Mouse (Mus musculus) MN1 (cell line): ENCODE measurements around the gene Slc9a3r1.

Source experiments
- DNase-seq: peaks from one replicate; pipeline ENCODE4 v3.0.0-alpha.2; 2016; ENCODE audit warnings: low spot score

Gene Slc9a3r1

DNA sequence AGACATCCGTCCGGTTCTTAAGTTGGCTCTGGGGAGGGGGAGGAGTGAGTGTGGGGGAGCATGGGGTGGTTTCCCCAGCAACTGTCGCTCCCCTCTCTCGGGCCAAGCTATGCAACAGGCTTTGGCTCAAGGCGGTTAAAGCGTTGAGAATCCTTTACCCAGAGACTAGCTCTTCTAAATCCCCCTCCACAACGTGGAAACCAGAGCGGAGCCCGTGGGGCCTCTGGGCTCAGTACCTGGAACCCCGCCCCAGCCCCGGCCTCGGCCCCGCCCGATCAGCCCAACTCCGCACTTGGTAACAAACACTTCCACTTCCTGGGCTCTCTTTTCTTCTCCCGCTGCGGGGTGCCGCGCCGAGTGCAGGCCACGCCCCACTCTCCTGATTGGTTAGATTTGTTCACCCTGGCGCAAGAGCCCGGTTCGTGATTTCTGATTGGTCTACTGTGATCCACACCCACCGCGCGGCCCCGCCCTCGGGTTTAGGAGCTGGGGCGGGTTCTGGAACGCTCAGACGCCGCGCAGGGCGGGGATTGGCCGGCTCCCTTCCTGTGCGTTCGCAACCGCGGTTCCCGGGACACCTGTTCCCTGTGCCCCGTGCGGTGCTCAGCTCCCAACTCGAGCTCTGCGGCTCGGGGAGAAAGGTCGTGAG lies at the start of gene Slc9a3r1:
TSS of gene Slc9a3r1 (plus strand) at position 510 of the 649 bp plus-strand sequence.
- peak; percentile 97 for DNase-seq

DNA sequence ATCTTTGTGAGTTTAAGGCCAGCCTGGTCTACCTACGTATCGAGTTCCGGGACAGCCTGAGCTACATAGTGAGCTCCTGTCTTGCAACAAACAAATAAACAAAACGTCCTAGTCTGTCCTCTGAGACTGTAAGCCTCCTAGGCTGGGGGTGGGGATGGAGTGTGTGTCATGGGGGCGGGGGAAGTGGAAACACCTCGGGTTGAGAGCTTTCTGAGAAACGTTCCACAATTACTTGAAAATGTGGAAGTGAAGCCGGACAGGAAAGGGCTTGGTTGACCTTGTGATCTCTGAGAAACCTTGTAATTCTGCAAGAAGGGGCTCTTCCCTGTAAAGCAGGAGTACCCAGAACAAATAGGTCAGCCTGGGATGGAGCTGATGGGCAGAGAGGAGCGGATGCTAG lies 43.7 kb upstream of the Slc9a3r1 start:
- no peak for DNase-seq

DNA sequence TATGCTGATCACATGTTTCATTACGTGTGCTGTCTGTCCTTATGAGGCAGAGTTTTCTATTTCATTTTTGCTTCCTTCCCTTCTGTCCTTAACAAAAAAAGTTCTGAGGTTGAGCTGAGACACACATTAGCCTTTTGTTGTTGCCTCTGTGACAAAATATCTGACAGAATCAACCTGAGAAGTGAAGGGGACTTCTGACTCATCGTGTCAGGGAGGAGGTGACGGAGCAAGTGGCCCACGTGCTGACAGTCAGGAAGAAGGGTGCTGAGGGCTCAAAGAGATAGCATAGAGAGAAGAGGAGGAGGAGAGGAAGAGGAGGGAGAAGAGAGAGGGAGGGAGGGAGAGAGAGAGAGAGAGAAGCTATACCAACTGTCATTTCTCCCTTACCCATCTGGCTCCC lies 34.7 kb upstream of the Slc9a3r1 start:
- no peak for DNase-seq

DNA sequence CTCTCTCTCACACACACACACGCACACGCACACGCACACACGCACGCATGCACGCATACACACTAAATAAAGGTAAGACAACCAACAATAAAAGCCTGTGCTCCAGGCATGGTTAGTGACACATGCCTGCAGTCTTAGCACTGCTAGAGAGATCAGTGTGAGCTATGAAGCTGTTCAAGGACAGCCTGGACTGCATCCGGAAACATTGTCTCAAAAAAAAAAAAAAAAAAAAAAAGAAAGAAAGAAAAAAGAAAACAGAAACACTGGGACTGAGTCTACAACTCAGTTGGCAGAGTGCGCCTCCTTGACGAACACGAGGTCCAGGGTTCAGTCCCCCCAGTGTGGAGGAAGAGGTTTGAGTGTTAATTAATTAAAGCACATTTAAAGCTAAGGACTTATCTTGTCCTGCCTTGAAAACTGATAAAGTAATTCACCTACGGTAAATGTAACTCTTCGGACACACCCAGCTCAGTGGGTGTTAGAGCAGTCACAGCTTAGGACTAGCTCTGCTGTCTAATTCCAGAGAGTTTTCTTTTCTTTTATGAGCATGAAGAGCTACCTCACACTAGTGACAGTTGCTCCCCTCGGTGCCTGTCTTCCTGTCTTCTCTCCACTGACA lies 33.5 kb upstream of the Slc9a3r1 start:
- no peak for DNase-seq

GRCm38 (mm10) chr11:115131768-115132381 lies 31.3 kb upstream of the Slc9a3r1 start:
- no peak for DNase-seq

DNA sequence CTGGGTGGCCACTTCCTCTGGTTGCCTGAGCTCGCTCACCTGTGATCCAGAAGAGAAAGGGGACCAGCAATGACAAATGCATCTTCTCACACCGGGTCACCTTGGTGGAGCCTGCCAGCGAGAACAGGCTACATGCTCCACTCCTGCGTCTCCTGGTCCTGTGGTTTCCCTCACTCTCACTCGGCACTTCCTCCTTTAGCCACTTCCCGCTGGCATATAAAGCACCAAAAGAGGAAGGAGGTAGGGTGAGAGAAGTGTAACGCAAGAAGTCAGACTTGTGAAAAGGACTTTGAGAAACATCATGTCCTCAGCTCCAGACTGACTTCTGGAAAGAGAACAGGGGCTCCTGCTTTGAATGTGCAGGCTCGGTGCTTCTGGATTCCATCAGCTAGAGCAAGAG lies 29.3 kb upstream of the Slc9a3r1 start, which contains the start of gene Cd300lf:
TSS of gene Cd300lf (minus strand) at position 193 of the 400 bp plus-strand sequence.
- no peak for DNase-seq

- no peak for DNase-seq
Observed at GRCm38 (mm10) chr11:115138597-115139262, 24.4 kb upstream of the Slc9a3r1 start.

GRCm38 (mm10) chr11:115141970-115142369 lies 21.2 kb upstream of the Slc9a3r1 start:
- DNase-seq: no peak

- no peak for DNase-seq
Observed at GRCm38 (mm10) chr11:115147813-115148212, 15.3 kb upstream of the Slc9a3r1 start.

- DNase-seq: no peak
Observed at GRCm38 (mm10) chr11:115150741-115151254, 12.3 kb upstream of the Slc9a3r1 start.

GRCm38 (mm10) chr11:115151755-115152429 lies 11.2 kb upstream of the Slc9a3r1 start:
- DNase-seq: peak; percentile 81

GRCm38 (mm10) chr11:115153088-115153487 lies 10.1 kb upstream of the Slc9a3r1 start:
- no peak for DNase-seq

GRCm38 (mm10) chr11:115153699-115154292 lies 9.3 kb upstream of the Slc9a3r1 start:
- peak; percentile 74 for DNase-seq

GRCm38 (mm10) chr11:115155053-115155634 lies 8.0 kb upstream of the Slc9a3r1 start:
- DNase-seq: no peak

DNA sequence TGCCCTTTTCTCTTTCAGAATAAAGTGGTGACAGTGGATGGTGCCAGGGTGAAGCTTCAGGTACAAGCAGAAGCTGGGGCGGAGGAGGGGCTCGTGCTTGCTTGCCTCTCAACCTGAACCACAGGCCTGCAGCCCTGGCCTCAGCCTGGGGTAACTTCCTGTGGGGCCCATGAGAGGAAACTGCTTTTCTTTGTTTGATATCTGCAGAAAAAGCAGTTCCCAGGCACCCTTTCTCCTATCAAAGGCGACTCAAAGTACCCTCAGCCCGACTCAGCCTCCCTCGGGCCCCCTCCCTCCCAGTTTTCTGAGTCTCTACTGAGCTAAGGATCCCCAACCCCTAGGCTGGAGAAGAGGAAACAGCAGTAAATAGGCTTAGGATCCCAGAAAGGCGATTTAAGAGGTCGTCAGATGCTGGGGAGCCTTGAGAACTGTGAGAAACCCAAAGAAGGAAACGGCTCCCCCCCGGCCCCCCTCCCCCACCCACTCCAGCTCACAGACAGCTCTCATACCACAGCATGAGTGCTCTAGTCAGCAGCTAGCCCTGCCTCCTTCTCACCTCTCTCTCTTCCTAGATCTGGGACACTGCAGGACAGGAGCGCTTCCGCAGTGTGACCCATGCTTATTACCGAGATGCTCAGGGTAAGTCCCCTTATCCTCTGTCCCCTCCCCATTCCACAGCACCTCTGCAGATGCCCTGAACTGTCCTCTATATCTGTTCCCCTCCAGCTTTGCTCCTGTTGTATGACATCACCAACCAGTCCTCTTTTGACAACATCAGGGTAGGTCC lies 5.0 kb upstream of the Slc9a3r1 start:
- DNase-seq: no peak

DNA sequence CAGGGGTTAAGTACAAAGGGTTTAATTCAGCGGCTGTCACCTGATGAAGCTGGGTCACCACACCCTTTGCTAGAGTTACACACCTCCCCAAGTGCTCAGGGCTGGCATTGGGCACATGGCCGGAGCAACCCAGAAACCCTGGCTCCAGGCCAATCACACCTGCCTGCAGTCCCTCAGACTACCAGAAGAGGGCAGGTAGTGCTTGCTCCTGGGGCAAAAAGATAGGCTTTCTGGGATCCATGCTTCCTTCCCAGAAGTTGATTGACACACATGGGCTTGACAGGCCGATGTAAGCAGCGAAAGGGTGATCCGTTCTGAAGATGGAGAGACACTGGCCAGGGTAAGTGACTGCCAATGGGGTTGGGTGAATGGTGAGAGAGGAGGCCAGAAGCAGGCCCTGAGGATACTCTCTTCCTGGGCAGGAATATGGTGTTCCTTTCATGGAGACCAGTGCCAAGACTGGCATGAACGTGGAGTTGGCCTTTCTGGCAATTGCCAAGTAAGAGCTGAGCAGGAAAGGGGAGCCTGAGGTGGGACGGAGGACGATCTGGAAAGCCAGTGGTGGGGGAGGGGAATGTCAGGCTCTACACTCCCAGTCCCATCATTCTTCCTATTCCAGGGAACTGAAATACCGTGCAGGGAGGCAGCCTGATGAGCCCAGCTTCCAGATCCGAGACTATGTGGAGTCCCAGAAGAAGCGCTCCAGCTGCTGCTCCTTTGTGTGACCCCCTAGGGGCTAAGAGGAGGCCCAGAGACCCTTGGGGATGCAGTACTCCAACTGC lies 2.9 kb upstream of the Slc9a3r1 start:
- DNase-seq: peak; percentile 73

DNA sequence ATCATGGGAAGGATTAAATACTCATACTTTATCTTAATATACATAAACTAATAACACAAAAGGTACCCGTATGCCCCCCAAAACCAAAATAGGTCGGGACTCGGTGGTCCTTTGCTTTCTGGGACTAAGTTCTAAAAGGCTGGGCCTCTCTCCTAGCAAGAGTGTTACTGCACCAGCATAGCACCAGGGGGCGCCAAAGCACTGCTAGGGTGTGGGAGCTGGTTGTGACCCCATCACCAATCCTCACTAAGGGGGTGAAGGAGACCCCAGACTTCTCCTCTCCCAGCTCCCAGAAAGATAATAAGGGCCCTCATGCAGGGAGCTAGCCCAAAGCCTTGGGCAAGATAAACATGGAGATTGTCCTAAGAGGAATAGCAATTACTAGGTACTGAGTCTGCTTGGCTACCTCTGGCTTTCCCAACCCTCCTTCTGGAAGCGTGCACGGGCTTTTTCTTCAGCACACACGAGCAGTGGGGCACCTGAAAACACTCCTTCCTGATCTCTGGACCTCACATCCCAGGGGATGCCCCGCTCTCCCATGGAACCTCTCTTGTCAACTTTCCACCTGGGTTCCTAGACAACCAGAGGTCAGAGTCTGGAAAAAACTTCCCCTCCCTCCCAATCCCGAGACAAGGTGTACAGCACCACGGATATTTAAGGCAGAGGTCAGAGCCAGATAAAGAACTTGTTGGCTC lies 2.1 kb upstream of the Slc9a3r1 start:
- peak; percentile 67 for DNase-seq

DNA sequence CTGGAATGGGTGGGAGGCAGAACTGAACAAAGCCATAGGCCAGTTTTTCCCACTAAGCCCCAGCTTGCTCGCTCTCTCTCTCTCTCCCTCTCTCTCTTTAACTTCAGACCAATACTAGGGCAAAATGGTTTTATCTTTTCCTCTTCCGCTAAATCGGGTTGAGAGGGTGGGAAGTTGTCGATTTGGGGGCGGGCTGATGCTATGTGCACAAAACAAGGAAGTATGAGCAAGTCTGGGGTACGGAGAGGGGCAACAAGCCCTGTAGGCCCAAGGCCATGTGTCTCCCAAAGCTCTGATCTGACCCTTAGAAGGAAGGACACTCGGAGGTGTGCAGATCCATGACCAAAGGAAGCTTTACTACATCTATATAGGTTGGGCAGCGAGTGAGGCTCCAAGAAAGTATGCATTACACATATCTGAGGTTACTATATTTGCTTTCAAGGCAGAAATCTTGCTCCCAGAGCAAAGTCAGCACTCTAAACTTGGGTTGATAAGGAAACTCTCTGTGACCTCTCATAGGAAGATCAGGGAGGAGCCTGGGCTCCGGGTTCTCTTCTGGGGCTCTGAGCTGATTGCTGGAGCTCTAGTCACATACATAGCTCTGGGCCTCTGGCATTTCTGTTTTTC lies 1.4 kb upstream of the Slc9a3r1 start:
- DNase-seq: no peak
